Mouse (Mus musculus) retina, adult 2 months (tissue): ENCODE measurements around the gene Aff3.

ENCODE experiments used
- DNase-seq: peaks from one replicate; pipeline ENCODE4 v3.0.0-alpha.2; 2012; ENCODE audit warnings: low read depth, low spot score

Aff3 gene

GRCm38 (mm10) chr1:38664777-38665176 is at the start of gene Aff3:
Aff3 (minus strand) TSS chr1:38664955.
- no peak for DNase-seq

- DNase-seq = no peak
Measured at GRCm38 (mm10) chr1:38700646-38701045, 35.9 kb upstream of the Aff3 start.

GRCm38 (mm10) chr1:38699244-38699643 is 34.5 kb upstream of the Aff3 start:
- DNase-seq = no peak

- DNase-seq = no peak
Measured at GRCm38 (mm10) chr1:38695812-38696681, 31.3 kb upstream of the Aff3 start.

GRCm38 (mm10) chr1:38695089-38695811 is 30.5 kb upstream of the Aff3 start:
- DNase-seq = no peak

- no peak for DNase-seq
Measured at GRCm38 (mm10) chr1:38694142-38694541, 29.4 kb upstream of the Aff3 start.

- no peak for DNase-seq
Measured at GRCm38 (mm10) chr1:38690471-38690870, 25.7 kb upstream of the Aff3 start.

GRCm38 (mm10) chr1:38688216-38688615 is 23.5 kb upstream of the Aff3 start:
- DNase-seq = no peak

- DNase-seq = no peak
Measured at GRCm38 (mm10) chr1:38685706-38686105, 21.0 kb upstream of the Aff3 start.

- DNase-seq = no peak
Measured at GRCm38 (mm10) chr1:38683158-38683721, 18.5 kb upstream of the Aff3 start.

GRCm38 (mm10) chr1:38679890-38680289 is 15.1 kb upstream of the Aff3 start:
- DNase-seq = no peak

GRCm38 (mm10) chr1:38671756-38672155 is 7.0 kb upstream of the Aff3 start:
- DNase-seq = no peak

GRCm38 (mm10) chr1:38671019-38671418 is 6.3 kb upstream of the Aff3 start:
- no peak for DNase-seq

- no peak for DNase-seq
Measured at GRCm38 (mm10) chr1:38668327-38668726, 3.6 kb upstream of the Aff3 start.

- DNase-seq = no peak
Measured at GRCm38 (mm10) chr1:38667892-38668291, 3.1 kb upstream of the Aff3 start.

GRCm38 (mm10) chr1:38666766-38667118 is 2.0 kb upstream of the Aff3 start:
- no peak for DNase-seq

GRCm38 (mm10) chr1:38666111-38666765 is 1.5 kb upstream of the Aff3 start:
- no peak for DNase-seq

- DNase-seq = no peak
Measured at GRCm38 (mm10) chr1:38665611-38666010, 856 bp upstream of the Aff3 start.

- no peak for DNase-seq
Measured at GRCm38 (mm10) chr1:38664261-38664660, 494 bp downstream of the Aff3 start.

- no peak for DNase-seq
Measured at GRCm38 (mm10) chr1:38662616-38663193, 2.0 kb downstream of the Aff3 start.

- DNase-seq = no peak
Measured at GRCm38 (mm10) chr1:38658933-38659553, 5.7 kb downstream of the Aff3 start.
